Mouse (Mus musculus) mouse trophoblast stem cell (cell line): ENCODE data around the gene Snapc2.

ENCODE experiments used
- in situ Hi-C, 2 experiments: fragments of 300-500 bp; cut with MseI, MboI; formaldehyde crosslinking; loops; 2 replicates in 1 of 2; 3 replicates in 1 of 2; pipeline ENCODE4 v1.15.1; 2025

Snapc2 gene

DNA sequence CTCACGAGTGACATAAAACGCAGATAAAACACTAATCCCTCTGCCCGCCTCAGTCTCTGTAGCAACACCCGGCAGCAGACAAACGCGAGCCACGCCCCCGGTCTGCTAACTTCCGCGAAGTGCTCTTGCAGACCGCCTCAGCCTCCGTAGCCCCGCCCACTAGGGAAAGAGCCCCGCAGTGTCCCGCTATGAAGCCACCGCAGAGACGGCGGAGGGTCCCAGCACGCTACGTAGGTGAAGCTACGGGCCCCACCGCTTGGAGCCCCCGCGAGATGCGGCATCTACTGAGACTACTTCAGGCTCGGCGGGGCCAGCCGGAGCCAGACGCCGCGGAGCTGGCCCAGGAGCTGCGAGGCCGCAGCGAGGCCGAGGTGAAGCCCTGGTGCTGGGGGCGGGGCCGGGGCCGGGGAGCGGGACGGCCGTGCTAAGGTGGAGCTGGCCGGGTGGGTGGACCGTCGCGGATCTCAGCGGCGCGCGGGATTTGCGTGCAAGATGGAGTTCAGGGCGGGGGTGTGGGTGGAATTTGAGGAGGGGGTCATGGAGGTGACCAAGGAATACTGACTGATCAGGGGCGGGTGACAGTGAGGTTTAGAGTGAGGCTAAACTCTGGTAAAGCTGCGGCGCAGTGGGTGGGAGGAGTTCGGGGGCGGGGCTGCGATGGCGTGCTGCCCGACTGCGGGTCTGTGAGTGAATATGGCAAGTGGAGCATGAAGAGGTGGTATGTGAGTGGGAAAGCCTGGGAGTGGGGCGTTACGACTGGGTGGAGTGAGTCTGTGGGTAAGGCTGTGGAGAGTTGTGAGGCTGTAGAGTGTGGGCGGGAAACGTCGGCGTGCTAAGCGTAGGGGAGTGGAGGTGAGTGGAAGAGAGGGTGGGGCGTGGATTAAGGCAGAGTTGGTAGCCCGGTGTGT lies at the start of gene Snapc2:
TSS of gene Snapc2 (plus strand) at position 147 of the 908 bp plus-strand sequence.
- in situ Hi-C loops = no loop called here

DNA sequence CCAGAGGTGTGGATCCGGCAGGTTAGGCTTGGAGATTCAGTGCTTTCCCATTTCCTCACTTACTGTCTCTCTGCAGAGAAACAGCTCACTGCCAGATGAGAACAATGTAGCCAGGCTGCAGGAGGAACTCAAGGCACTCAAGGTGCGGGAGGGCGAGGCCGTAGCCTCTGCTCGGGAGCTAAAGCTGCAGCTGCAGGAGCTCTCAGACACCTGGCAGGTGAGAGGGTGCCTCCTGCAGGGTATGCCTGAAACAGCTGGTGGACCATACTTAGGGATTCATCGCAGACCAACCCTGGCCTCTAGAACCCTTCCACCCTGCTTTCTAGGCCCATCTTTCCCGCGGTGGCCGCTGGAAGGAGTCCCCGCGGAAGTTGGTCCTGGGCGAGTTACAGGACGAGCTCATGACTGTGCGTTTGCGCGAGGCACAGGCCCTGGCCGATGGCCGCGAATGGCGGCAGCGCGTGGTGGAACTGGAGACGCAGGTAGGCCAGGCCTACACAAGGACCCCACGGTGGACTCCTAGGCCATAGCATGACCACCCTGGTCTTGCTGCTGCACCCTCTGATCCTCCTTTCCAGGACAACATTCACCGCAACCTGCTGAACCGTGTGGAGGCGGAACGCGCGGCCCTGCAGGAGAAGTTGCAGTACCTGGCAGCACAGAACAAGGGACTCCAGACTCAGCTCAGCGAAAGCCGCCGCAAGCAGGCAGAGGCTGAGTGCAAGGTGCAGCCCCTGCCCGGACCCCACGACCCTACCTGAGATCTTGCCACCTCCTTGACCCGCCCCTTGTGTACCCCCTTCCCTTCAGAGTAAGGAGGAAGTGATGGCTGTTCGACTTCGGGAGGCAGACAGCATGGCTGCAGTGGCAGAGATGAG lies 47.4 kb upstream of the Snapc2 start:
- in situ Hi-C loops = no loop called here

DNA sequence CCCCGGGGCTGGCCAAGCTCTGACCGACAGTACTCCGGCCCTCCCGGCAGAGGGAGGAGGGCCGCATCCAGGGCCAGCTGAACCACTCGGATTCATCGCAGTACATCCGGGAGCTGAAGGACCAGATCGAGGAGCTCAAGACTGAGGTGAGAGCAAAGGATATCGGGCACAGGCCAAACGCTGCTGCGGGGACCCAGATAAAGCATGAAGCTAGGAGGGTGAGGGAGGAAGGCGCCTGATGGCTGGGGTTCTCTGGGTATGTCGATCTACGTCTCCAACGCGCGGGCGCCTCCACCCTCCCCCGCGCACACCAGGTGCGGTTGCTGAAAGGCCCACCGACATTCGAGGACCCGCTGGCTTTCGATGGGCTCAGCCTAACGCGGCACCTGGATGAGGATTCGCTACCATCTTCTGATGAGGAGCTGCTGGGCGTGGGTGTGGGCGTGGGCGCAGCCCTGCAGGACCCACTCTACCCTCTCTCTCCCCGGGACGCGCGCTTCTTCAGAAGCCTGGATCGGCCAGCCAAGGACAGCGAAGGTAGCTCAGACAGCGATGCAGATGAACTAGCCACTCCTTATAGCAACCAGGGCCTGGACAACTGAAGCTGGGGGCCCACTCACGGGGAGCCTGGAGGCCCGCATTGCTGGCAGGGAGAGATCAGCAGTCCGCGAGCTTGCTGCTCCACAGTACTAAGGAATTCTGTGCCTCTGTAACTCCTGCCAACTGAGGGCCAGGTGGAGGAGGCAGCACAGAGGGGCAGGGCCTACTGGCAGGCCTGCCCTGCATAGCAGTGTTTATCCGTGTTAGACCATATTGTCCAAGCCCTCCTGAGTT lies 46.5 kb upstream of the Snapc2 start:
- in situ Hi-C loops = no loop called here

DNA sequence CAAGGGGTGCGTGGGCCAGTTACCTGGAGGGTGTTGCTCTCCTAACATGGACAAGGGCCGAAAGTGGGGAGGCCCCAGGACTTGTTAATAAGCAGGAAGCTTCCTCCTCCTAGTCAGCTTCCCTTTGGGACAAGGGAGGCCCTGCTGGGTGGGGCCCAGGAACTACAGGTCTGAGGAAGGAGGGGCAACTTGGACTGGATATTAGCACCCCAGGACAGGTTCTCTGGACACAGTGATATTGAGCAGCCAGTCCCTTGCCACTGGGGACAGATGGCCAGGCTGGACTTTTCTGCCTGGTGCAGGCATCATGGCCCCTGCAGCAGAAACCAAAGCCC lies 45.9 kb upstream of the Snapc2 start:
- in situ Hi-C loops = no loop called here

DNA sequence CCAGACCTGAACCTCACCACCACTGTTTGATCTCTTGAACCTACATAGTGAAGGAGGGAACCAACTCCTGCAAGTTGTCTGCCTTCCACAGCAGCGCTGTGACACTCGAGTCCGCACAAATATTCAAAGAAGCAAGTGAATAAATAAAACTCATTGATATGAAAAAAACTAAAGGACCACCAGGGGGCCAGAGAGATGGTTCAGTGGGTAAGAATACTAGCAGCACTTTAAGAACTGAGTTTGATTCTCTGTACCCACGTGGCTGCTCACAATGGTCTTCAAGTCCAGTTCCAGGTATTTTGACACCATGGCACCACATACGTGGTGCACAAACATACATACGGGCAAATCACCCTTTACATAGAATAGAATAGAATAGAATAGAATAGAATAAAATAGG lies 41.8 kb upstream of the Snapc2 start:
- in situ Hi-C loops = no loop called here

DNA sequence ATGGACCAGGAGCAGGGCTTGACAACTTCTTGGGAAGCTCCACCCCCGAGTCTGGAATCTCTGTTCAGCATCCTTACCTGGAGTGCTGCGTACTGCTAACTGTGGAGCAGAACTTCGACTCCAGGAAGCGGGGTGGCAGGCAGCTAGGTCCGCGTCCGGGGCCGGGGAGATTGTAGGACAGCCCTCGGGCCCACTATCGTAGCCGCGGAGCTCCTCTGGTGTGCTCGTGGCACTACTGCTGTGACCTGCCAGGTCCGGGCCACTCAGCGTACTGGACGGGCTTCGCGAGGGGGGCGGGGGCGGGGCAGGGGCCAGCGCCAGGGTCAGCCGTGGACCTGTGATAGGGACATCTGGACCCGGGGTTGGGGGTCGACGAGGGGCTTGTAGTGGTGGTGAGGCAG lies 40.1 kb upstream of the Snapc2 start:
- in situ Hi-C loops = no loop called here

DNA sequence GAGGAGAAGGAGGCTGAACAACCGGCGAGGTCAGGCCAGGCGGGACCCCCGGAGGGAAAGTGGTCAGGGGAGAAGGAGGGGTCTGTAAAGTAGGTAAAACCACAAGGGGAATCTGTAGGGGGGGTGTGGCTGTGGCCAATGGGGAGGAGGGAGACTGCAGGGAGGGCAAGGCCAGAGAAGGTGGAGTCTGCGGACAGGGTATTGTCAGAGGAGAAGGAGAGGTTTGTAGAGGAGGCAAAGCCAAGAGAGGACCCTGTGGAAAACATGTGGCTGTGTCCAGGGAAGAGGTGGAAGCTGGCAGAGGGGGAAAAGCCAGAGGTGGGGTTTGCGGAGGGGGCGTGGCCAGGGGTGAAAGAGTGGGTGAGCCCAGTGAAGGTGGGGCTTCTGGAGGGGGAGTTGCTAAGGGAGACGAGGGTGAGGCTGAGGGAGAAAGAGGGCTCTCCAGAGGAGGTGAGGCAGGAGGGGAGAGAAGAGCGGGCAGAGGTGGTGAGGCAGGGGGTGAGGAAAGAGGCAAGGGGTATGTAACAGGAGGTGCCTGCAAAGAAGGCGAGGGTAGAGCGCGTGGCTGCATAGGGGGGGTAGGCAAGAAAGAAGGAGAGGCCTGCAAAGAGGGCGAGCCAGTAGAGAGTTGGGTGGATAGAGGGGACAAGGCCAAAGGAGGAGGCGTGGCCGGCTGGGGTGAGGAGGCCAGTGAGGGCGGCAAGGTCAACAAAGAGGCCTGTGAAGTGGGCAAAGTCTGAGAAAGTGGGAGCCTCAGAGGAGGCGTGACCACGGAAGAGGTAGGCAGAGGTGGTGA lies 39.5 kb upstream of the Snapc2 start:
- in situ Hi-C loops = no loop called here

DNA sequence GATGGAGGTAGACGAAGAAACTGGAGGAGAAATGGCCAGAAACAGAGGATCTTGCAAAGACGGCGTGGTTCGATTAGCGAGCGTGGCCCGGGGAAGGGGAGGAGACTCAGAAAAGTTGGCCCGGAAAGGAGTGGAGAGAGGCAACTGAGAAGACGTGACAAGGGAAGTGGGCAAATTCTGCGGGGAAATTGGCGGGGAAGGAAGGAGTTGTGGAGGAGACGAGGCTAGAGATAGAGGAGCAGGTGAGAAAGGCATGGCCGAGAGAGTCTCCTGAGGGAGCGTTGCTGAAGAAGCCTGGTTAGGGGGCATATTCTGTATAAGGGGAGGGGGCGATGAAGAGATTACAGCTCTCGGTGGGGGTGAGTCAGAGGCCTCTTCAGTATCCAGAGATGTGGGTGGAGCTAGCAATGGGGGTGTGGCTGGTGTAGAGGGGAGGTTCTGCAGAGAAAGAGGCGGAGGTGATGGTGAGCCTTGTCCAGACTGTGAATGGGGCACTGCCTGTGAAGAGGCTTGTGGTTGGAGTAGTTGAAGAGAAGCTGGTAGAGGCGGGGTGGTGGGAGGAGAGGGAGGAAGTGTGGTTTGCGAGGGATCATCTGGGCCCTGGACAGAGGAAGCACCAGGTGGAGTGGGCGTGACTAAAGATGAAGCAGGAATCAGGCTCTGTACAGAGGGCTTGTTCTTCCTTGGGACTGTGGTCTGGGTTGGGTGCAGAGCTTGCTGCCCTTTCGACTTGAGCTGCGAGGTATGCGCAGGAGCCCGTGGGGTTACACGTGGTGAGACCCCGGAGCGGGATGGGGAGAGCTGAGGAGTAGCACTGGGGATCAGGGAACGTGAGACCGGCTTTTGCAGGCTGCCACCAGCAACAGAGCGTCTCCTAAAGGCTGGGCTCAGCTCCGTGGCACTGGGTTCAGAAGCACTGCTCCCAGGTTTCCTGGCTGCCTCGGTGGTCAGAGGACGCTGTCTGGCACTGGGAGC lies 38.6 kb upstream of the Snapc2 start:
- in situ Hi-C loops = no loop called here

DNA sequence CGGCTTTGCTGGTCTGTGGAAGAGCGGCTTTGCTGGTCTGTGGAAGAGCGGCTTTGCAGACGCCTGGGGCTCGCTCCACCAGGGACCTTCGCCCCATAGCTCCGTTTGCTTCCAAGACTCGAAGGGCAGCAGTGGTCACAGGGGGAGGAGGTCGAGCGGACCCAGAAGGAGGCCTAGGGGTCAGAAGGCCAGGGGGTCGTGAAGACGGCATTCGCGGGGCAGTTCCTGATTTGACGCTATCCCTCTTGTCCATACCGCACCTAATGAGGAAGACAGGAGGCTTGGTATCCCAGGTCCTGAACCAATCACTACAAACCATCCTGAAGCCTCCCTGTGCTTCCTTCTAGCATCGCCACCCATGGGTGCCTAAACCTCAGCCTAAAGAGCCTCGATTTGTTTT lies 36.6 kb upstream of the Snapc2 start:
- in situ Hi-C loops = no loop called here

DNA sequence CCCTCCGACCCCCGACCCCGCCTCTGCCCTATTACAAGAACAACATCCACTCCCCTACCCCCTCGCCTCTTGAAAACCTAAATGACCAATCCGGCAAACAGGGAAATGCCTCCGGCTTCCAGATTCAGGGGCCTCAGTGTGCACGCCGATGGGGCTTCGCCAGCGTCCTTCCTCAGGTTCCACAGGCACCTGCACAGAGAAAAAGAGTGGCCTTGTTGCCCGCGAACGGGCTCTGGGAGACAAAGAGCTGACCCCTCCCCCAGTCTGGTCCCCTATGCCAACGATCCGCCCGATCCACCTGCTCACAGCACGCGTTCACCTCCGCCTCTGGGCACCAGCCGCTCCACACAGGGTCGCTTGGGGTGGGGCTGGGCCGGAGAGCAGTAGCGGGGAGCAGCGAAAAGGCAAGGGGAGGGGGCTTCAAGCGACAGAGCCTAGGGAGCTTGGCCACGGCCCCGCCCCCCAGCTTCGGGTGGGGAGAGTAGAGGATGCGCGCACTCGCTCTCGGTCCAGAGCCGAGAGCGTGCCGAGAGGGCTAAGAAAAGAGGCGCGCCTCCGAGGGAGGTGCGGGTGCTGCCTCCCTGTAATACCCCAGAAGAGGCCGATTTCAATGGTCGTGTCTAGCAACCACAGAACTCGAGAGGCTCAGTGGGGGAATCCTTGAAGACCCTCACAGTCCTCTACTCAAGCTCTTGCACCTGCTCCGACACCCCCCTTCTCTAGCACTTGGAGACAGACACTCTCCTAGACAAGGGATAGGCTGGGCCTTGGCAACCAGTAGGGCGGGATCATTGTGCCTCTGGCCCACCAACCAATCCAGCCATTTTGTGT lies 35.9 kb upstream of the Snapc2 start, which contains the start of gene Prr36:
TSS of gene Prr36 (minus strand) at position 669 of the 831 bp plus-strand sequence.
- in situ Hi-C loops = no loop called here

DNA sequence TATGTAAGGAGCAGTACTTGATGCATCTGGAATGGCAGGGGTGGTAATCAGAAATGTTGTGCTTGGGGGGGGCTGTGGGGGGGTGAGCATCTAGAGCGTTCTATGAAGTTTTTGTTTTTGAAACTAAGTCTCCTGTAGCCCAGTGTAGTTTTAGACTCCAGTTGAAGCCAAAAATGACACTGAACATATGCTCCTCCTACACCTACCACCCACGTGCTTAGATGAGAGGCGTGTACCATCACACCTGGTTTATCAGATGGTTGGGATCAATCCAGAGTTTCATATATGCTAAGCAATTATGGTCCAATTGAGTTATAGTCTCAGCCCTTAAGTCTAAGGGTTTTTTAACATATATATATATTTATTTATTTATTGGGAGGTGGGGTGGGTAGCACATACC lies 33.3 kb upstream of the Snapc2 start:
- in situ Hi-C loops = no loop called here

DNA sequence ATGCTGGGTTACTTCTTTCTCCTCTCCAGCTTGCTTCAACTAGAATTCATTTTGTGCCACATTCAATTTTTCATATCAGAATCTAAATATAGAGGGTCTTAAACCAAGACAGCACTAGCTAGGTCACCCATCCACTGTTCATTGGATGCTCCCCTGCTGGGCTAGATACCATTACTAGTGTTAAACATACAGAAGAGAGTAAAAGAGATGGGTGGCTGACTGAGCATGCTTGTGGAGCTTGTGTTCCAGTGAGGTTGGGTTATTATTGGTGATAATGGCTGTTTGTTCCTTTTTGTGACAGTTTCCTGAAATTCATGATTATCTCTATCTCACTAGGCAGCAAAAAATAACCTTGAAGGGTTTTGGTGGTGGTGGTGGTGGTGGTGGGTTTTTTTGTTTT lies 30.8 kb upstream of the Snapc2 start:
- in situ Hi-C loops = no loop called here

DNA sequence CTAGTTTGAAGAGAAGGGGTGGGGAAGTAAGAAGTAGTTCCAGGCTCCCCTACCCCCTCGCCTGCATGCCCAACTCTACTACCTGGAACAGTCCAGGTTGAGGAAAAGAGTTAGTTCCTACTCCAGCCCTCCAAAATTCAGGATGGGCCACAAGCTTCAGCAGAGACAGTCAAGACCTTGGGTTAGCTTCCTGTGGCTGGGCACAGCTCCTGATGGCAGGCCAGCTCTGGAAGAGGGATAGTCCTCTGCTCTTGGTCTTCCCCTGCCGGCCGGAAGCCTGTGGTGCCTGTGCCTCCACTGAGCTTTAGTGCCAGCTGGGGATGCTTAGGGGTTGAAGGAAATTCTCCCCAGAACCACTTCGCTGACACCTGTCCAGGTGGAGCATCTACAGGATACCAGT lies 26.6 kb upstream of the Snapc2 start:
- in situ Hi-C loops = no loop called here

DNA sequence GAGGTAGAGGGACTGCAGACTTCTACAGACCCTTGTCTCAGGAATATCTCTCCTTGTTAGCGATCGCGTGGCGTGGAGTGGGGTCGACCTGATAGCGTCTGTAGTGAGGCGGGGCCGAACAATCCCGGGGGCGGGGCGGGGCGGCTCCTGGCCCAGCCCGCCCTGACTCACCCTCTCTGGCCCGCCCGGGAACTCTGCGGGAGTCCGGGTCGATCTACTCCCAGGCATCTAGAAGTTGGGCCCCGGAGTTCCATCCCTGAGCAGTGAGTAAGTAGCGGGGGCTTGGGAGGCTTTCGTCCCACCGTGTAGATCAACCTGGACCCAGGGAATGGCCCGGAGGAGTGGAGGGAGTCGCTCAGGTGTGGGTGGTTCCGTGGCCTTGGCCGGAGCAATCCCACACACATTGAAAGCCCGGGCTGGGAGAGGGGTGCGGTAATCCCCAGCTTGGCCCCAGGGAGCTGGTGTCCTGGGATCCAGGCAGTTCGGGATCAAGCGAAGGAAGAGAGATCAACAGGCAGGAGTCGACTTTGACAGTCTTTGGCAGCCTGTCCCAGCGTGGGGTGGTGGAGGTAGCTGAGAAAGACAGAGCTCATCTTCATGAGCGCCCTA lies 26.0 kb upstream of the Snapc2 start, which contains the start of gene Lrrc8e:
TSS of gene Lrrc8e (plus strand) at position 89 of the 609 bp plus-strand sequence.
- in situ Hi-C loops = no loop called here

DNA sequence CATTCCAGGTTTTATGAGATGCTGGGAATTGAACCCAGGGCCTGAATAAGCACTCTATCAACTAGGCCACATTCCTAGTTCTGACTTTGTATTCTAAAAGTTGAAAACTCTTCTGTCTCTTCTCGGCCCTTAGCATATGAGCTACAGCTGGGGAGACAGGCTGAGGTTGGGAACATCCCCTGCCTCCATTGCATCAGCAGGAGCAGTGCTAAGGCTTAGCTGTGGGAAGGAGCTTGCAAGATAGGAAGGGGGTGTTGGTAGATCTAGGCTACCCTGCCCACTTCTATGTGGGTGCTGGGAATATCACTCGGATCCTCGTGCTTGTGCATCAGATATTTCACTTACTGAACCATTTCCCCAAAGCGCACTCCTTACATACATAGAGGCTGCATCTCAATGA lies 25.0 kb upstream of the Snapc2 start:
- in situ Hi-C loops = no loop called here

DNA sequence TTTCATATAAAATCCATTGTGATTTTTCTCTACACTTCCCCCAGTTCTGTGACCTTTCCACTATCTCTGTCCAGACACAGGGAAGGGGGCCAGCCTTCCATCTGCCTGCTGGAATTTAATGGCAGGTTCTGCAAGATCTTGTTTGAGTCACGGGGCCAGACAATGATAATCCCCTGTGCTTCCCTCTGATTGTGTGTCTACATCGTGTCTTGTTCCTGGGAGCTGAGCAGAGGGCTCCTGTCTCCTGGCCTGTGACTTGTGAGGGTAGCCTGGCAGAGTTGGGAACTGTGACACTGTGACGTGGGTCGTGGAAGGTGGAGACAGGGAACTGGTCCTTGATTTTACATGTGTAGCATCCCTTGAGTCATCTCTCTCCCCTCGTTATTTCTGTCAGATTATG lies 23.1 kb upstream of the Snapc2 start:
- in situ Hi-C loops = no loop called here

DNA sequence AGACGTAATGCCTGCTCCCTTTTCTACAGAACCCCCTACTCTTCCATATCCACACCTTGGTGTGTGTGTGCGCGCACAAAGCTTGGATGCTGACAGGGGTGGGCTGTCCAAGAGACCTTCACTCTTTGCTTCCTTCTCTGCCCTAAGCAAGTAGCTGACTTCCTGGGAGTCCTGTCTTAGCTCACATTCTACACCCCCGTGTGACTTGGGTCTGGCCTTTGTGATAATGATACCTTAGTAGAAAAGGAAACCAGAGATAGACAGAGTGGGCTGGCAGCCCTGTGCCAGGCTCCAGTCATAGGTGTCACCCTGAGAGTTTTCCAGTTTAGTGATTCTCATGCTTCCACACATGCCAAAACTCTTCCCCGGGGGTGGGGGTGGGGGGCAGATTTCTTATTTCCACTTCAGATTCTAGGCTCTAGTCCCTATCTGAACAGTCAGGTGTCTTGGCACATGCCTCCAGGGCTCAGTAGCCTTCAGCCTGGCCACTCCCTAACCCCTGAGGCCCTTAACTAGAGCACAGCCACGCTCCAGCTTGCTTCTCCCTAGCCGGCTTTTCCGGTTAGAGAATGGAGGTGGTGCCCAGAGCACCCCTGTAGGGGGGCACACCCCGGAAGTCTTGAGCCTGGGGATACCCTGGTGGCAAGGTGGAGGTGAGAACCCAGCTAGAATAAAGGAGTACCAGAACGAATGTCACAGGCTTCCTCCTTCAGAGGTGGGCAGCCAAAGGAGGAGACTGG lies 22.1 kb upstream of the Snapc2 start:
- in situ Hi-C loops = no loop called here
